Mouse (Mus musculus) left cerebral cortex, adult 11 months (tissue): ENCODE results near the gene Cubn.

ENCODE experiments used
- DNase-seq: peaks from one replicate; pipeline ENCODE4 v3.0.0; 2022; ENCODE audit warnings: low spot score

The Cubn gene

DNA sequence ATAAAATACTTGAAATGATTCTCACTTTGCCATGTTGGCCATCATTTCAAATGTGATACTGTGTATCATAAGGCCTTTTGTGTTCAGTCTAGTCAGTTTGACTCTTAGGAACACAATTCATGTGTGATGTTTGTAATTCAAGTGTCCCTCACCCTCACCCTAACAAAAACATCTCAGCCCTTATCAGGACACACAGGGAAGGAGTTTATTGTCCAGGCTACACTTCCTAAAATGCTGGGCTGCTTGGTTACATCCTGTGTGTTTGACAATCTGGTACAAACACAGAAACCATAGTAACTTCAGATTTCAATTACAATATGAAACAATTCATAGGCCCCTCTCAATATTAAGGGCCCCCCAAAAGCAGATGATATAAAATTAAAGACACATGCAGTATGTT is 83.9 kb downstream of the Cubn start:
- no peak for DNase-seq

DNA sequence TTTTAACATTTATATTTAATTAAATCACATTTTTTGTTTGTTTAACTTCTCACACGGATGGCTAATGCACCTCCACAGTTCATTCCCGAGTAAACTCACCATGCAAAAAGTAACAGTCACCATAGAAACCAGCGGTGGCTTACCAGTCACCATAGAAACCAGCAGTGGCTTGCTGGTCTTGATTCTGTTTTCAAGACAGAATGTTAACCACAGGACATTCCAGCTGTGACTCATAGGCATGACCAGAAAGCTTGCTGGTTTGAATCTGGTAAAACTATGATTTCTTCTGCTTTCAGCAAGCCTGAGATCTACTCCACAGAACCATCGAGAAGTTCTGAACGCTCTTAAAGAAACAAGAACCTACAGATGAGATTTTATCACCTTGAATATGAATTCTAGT is 84.3 kb downstream of the Cubn start:
- DNase-seq: peak; percentile 22

DNA sequence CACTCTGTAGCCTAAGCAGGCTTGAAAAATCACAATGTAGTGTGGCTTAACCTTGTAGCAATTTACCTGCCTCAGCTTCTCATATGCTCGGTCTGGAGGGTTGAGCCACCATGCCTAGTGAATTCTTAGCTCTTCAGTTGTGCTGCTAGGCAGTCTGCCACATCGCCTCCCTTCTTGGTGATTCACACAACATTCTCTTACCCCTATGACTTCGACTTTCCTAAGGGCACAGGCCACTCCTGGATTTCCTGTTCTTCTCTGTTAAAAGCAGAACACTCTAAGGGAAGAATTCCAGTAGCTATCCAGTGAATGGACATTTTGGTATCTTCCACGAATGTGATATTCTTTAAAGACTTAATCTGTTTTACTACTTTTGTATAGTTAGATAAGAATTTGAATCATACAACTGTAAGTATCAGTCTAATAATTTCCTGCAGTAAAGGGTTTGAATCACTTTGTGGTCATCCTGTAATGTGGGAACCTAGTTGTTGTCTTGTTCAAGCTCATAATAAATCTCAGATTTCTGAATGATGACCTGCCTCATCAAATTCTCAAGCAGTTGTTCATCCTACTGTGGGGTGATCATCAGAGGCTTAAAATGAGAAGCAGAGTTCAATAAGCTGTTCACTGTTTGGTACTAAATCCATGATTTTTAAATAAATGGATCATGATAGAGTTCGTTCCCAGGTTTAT is 86.5 kb downstream of the Cubn start:
- no peak for DNase-seq

DNA sequence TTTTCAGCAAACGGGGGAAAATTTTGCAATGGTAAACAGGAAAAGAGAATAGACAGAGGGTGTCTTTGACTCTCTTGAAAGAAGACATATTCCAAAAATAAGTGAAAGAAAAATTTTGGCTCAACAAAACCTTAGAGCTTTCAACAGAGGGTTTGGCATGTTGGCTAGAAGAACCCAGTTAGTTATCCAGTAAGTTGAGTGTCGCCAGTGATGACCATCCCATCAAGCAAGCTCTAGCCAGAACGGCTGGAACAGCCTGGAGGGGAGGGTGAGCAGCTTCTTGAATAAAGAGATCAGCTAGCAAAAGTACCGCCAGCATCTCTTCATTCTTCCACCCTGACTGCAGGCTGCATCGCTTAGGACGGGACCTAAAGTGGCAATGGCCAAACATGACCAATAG is 90.8 kb downstream of the Cubn start:
- no peak for DNase-seq

DNA sequence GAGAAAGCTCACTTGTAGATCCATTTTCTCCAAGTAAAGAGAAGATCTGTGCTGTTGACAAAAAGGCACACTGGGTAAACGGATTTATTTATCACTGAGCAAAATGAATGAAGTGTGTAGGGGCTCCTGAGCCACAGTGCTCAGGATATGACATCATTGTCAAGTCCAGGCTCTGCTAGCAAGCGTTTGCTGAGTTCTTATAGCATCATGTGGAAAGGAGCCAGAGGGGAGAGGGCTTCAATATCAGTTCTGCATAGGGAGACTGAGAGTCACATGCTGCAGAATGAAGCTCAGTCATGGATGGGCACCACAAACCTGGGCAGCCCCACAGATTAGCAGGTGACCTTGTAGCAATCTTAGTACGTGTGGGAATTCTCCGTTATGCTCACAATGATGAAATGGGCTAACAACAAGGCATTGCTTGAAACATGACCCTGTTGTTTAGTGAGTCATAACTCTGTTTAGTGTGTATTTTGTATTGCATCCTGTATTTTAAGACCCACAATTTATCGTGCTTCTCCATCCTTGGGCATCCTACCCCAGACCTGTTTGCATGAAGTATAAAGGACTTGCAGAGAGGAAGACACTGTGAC is 92.0 kb downstream of the Cubn start:
- no peak for DNase-seq

DNA sequence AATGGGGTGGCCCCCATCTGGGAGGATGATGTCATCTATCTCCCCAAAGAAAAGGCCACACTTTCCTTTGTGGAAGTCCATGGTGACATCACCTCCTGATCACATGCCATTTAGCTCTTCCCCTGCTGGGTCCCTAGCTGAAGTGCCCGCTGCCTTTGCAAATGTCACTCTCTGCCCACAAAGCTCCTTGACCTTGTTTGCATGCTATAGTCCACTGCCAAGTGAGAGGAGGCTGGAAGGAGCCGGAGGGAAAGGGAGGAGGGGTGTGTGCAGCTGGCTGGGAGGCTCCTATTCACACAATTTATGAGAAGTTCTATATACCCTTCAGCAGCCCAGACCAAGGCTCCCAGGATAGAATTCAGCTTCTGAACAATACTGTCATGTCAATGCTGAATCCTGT is 92.7 kb downstream of the Cubn start:
- no peak for DNase-seq

DNA sequence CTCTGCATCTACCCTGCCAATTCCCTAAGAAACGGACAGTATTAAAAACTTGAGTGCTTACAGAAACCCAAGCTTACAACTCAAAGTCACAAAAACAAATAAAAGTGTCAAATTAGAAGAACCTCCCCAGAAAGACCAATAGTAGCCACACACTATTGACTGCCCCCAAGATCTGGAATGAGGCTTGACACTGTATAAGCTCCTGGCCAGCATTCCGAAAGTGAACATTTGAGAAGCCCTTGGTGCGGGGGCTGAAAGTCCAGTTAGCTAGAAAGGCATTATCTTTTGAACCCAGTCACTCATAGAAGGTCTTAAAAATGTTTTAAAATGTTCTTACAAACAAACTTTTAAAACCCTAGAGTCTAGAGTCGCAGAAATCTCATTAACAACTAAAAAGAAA is 93.1 kb downstream of the Cubn start:
- DNase-seq: no peak

DNA sequence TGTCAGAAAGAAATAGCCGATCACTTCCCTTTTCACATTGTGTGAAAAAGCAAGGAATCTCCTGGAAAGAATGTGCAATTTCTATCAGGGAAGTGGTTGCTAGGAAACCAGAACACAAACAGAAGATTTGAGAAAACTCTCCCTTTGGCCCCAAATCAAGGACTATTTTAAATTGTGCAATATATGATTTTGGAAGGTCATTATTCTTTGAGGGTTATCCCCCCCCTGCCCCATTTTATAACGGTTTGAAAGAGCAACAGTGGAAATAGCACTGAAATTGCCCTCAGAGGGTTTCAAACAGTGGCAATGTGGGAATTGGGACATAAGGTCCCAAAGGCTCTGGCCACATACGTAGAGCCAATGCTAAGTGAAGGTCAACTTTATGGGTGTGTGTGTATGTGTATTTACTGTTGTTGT is 95.5 kb downstream of the Cubn start:
- DNase-seq: no peak

DNA sequence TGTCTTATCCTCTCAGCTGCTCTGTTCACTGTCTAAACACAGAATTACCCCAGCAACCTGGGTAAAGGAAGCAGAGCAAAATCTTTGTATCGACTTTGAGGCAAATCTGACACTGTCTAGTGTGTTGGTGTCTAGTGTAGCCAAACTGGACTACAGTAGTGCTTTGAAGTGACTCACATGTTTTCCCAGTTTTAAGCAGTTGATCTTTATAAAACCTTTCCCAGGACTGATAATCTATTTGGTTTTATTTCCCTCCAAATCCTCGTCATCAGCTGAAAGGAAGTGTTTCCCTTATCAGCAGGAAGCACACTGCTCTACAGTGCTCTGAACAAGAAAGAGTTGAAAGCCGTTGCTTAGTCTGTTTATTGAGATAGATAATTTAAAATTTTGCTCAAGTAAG is 100.6 kb downstream of the Cubn start:
- DNase-seq: no peak

DNA sequence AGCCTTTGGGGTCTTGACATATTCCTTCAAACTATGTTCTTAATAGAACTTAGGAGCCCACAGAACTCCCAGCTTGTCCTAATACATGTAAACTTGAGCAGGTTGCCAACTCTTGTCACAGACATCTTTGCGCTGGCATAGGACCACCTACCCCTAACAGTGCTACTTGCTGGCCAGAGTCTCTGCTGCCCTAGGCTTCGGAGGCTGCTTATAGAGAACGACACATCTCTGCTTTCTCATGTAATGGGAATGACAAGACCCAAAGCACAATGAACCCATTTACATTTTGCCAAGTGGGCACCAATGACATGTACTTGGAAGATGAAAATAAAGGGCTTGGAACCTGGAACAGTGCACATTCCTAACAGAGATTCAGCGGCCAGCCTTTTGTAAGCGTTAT is 105.0 kb downstream of the Cubn start:
- no peak for DNase-seq

DNA sequence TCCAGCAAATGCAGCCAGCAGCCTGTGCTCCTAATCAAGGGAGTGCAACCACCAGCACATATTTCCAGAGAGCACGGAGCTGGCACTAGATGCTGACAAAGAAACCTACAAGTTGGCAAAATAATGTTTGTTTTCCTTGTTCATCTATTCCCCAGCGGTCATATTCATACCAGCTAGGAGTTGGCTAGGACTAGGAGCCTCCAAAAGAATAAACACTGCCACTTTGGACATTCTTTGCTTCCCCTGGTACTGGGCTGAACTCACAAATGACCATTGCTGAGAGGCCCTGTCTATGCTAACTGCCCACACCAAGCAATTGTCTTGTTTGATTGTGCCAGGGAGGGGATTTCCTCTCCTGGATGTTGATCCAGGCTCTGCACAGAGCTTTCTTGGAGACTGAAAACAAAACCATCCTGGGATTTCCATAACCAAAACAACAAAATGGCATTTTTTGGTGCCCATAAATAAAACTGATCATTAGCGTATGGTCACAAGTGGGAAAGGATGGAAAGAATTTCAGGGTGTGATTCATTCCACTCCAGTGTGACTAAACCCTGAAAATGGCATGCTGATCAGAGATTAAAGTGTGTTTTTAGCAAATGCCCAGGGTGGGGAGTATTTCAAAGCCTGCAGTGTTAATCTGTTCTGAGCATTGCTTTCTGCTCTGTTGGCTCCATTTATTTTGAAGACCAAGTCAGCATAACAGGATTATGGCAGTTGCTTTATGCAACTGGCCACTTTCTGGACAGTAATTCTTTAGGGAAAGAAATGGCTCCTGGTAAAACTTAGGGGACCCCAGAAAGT is 105.9 kb downstream of the Cubn start:
- no peak for DNase-seq

DNA sequence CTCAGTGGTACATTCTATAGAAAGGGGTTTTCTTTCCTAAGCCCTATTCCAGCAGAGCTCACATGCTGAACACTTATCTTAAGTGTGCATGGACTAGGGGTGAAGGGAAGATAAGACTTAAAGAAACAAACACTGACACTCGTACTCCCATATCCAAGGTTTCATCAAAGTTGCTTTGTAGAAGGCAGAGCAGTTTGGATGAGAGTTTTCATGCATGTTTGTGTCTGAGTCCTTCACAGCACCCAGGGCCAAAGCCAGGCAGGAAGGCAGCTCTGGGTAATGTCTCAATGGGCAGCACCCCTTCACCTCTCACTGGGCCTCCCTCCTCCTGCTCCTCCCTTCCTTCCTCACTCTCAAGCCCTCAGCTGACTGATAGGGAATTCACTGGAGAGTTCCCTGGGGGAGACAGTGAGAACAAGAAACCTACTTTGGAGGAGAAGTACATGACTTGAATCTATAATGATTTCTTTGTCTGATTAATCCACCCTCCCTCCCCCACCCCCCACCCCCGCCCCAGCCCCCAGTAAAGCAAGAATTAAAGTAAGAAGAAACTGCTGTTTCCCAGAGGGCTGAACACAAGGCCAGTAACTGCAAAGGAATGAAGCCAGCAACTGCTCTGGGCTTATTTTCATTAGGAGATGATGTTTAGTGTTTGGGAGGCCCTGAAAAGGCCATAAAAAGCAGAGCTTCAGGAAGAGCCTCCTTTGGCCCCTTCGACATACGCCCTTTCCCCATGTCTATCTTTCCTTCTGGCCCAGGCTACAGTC is 106.7 kb downstream of the Cubn start:
- no peak for DNase-seq

DNA sequence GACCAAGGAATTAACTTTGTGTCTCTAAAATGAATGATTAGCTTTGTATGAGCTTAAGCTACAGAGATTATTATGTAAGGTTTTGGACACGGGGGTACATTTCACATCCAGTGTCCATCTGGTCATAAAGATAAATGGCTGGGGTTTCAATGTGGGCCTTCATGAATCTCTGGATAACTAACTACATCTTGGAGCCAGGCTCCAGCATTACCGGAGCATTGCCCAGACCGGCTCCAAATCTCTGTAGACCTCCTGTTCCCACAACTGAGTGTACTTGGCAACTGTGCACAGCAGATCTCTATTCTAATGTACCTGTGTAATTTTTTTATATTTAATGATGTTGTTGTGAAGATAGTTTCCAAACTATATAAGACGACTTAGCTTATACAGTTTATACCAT is 115.4 kb downstream of the Cubn start:
- no peak for DNase-seq

DNA sequence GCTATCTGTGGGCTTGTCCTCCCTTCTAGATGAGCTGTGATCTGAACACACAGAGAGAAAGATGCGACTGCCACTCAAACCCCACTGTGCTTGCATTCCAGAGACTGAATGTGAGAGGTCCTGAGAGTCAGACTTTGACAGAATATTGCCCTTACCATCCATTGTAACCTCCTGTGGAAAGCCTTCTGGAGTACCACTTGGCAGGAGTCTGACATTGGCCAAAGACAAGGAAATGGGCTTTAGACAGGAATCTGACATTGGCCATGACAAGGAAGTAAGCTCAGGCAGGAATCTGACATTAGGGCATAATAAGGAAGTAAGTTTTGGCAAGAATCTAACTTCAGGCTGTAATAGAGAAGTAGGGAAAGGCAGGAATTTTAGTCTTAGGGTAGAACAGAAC is 118.3 kb downstream of the Cubn start:
- DNase-seq: no peak

DNA sequence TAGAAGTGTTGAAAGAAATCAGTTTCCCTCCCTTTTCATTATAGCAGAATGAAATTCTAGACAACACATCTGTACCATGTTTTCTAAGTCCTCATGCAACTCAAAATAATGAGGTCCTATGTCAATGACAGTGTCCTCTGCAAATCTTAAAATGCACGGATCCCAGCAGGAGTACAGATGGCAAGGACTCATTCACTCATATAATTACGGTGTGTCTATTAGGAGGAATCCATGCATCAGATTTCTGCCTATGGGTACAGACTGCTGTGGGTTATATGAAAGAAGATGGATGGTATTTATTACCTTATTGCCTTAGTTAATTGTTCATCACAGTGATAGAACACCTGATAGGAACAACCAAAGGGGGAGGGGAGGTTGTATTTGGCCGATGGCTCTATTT is 118.8 kb downstream of the Cubn start:
- DNase-seq: no peak

DNA sequence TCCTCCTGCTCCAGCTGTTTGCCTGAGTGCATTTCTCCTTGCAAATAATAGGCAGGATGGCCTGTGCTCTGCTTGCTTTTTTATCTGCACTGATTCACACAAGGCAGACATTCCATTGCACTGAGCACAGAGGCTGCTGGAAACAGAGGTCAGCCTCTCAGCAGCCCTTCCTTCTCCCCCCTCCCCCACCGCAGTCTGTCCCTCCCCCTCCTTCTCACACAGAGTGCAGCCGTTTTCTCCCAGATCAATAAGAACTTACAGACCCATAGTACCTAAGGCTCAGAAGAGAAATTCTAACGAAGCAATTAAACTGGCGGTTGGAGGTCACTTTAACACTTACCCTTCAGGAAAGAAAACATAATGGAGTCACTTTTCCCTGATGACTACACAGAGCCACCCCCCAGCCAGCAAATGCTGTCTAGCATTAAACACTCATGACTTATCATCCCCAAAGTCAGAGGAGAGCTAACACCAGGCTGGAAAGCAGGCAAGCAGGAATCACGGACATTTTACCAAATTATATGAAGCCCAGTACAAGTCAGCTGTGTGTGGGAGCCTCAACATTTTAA is 119.3 kb downstream of the Cubn start:
- DNase-seq: no peak

DNA sequence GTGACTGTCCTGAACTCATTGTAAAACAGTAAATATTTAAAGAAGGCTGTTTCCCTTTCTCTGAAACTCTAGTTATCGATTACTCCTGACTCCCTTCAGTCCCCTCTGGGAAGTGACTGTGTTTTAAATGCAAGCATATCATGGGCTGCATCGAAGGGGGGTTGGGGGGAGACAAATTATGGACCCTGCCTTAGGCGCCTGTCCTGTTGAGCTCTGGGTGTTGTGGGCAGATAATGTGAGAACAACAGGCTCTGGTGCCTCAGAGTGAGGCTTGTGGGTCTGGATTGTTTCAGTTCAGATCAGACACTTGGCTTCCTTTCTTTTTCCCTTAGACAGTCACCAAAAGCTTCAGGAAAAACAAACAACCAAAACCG is 119.8 kb downstream of the Cubn start:
- DNase-seq: no peak

DNA sequence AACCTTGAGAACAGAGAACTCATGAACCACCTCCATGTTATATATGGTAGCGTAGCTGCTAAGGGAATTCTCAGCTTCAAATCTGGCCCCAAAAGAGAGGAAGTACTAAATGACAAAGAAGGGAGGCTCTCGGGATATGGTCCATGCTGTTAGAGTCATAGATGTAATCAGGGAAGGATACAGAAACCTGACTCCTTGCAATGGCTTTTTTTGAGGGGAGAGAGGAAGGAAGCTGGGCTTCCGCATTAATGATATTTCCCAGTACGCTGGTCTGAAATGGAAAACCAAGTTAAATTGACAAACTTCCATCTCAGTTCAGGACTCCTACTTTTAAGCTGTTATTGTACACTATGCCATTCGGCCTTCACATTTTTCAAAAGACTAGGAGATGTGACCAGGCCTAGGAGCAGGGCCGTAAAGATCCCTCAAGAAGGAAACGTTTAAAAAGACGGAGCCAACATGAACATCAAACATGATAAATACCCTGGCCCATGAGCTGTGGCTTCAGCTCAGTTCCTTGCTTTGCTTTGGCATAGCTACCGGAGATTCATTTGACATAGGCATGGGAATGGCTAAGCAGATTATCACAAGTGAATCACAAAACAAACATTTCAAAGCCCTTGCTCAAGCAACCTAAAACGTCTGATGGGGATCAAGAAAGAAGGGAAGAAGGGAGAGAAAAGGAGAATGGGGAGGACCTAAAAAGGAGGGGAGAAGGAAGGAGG is 120.4 kb downstream of the Cubn start:
- DNase-seq: no peak

DNA sequence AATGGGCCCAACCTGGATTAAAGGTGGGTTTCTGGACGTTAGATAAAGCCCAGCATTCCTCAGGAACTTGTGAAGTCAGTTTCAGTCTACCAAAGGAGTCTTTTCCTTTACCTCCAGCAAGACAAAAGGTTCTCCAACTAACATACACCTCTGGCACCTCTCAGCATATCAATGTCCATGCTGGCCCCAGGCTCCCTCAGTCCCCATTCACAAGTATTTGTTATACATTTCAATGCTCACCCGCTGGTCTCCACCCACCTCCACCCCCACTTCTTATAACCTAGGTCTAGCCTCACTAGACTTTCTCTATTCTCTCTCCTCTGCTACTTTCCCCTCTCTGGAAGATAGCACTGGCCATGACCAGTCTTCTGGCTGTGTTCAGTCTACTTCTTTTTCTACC is 121.1 kb downstream of the Cubn start:
- DNase-seq: no peak

DNA sequence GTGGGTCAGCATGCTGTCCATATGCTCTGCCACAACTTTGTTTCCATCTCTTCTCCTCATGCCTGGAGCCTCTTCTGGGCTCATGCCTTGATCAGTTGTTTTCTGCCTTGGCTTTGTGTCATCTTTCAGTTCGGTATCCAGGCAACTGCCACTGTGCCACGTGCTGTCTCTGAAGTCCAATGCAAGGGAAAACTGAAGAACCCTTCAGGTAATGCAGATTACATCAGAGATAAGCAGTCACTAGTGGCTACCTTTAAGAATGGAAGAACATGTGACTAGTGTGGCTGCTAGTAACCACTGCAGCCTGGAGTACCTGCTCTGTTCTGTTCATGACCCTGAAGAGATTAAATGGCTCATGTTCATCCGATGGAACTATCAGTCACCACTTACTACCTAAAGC is 123.1 kb downstream of the Cubn start:
- DNase-seq: no peak

DNA sequence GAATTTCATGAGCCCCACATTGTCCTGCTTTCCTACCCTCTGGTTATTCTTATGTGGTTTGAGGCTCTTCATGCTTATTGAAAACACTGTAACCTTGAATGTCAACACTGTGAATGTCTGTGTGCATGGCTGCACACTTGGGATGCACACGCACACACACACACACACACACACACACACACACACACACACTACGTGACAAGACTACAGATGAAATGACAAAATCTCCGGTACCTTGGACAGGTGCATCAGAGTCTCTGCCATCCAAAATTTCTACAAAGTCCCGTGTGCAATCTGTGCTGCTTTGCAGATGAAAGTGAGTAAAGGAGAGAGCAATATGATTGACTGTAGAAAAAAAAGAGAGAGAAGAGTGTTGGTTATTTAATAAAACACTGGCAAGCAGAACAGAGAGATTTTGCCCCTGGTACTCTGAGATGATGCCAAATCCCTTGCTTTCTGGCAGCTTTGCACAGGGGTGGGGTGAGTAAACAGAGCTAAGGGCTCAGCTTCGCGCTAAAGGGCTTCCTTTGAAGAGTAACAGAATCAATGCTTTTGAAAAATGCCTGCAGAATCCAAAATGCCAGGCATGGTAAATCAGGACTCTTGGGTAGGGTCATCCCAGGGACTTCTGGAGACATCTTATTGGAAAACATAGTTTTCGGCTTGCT is 133.6 kb downstream of the Cubn start:
- no peak for DNase-seq
